Mouse (Mus musculus) embryonic facial prominence, embryonic 14.5 days (tissue): ENCODE data around the gene Ciao2a. TPM values are rescaled to one million over a fixed set of nuclear protein-coding genes. Genes with fewer than 3 reads are reported as not detected.

ENCODE experiments used
- polyA plus RNA-seq: library from polyadenylated mRNA; unstranded; fragments of >200 nt; fragmentation: Nextera tagmentation; extraction: Ambion mirVana; gene quantifications from 2 replicates; pipeline ENCODE4 v1.2.1, GENCODE M21; 2014

The Ciao2a gene
- polyA plus RNA-seq, 1 experiment from 2014 or later = 112 TPM

Other genes starting within 250 kb of the Ciao2a start
- gene Pclaf, start 236.4 kb upstream of the Ciao2a start, polyA plus RNA-seq = 106 and 114 TPM in 2 replicates
- gene Trip4, start 217.8 kb upstream of the Ciao2a start, polyA plus RNA-seq = 26.3 and 34.6 TPM in 2 replicates
- 17.3 and 17.7 TPM in 2 replicates for gene Csnk1g1, start 217.7 kb upstream of the Ciao2a start, polyA plus RNA-seq
- 801 and 834 TPM in 2 replicates for gene Ppib, start 66.4 kb upstream of the Ciao2a start, polyA plus RNA-seq
- gene Snx22, start 56.9 kb upstream of the Ciao2a start, polyA plus RNA-seq = 3.4 and 4.1 TPM in 2 replicates
- gene Snx1, start within 50 bp of the Ciao2a start, polyA plus RNA-seq = 139 and 143 TPM in 2 replicates
- gene Dapk2, start 31.6 kb downstream of the Ciao2a start, polyA plus RNA-seq = 10.6 and 14.3 TPM in 2 replicates
- 20.0 and 22.6 TPM in 2 replicates for gene Herc1, start 223.8 kb downstream of the Ciao2a start, polyA plus RNA-seq